Mouse (Mus musculus): ENCODE measurements around the gene Ufl1. TPM values are rescaled to one million over a fixed set of nuclear protein-coding genes. Genes with fewer than 3 reads are reported as not detected.
"Not testable (repeated sequence)": the region's sequence is repeated elsewhere in the genome, so short reads cannot be mapped to it uniquely, and the experiment has no call there.

Ufl1 gene
- 37.5 and 44.1 TPM in 2 replicates for polyA plus RNA-seq (2014; fragmentation: Nextera tagmentation; extraction: Ambion mirVana)

GRCm38 (mm10) chr4:25281671-25282038, at the start of gene Ufl1:
Ufl1 (minus strand) TSS chr4:25281821.
- H3K4me3 ChIP-seq (ENCODE audit: low read depth, low read length): peak within 1 kb of the TSS; percentile 75
- 0% methylated on average over 30 of the region's 30 CpGs for WGBS
- no peaks in the 10 kb centered on the region for H3K9me3 ChIP-seq (replicated peaks; ENCODE audit: control insufficient read depth, low read length)
- peaks cover 15% of the 10 kb centered on the region for H3K36me3 ChIP-seq (ENCODE audit: control insufficient read depth, insufficient read depth, low read length)
- no peaks in the 10 kb centered on the region for H3K27me3 ChIP-seq (replicated peaks; ENCODE audit: control insufficient read depth, insufficient read depth, low read length)
- ATAC-seq (peak; percentile 99), DNase-seq (ENCODE audit: low spot score) (peak; percentile 98)
- H3K4me1 ChIP-seq (ENCODE audit: control insufficient read depth, insufficient read depth, low read length): peaks cover 4% of the 10 kb centered on the region; the same call in 1 of the 2 replicates
- peak within 1 kb of the TSS; percentile 98 for H3K27ac ChIP-seq (ENCODE audit: low read depth, low read length)
- peak within 1 kb of the TSS; percentile 91 for H3K9ac ChIP-seq (ENCODE audit: low read length)
- peak within 1 kb of the TSS; percentile 65 for H3K4me2 ChIP-seq (ENCODE audit: low read length)

- Histone ChIP-seq H3K4me1 (ENCODE audit: control insufficient read depth, insufficient read depth, low read length) (no peaks in the 10 kb centered on the region), H3K36me3 (ENCODE audit: control insufficient read depth, insufficient read depth, low read length) (no peaks in the 10 kb centered on the region), H3K27ac (ENCODE audit: low read depth, low read length) (no peak overlapping the region), H3K9me3 (replicated peaks; ENCODE audit: control insufficient read depth, low read length) (no peaks in the 10 kb centered on the region), H3K27me3 (replicated peaks; ENCODE audit: control insufficient read depth, insufficient read depth, low read length) (no peaks in the 10 kb centered on the region), H3K4me3 (ENCODE audit: low read depth, low read length) (no peak overlapping the region), H3K9ac (ENCODE audit: low read length) (no peak overlapping the region), H3K4me2 (ENCODE audit: low read length) (no peak overlapping the region)
- 81% methylated on average over 3 of the region's 3 CpGs for WGBS
- DNase-seq (ENCODE audit: low spot score) (no peak), ATAC-seq (no peak)
Measured at GRCm38 (mm10) chr4:25325684-25326220, 44.1 kb upstream of the Ufl1 start.

GRCm38 (mm10) chr4:25322631-25323178, 41.1 kb upstream of the Ufl1 start:
- H3K27me3 ChIP-seq (replicated peaks; ENCODE audit: control insufficient read depth, insufficient read depth, low read length): no peaks in the 10 kb centered on the region
- no peak overlapping the region for H3K4me2 ChIP-seq (ENCODE audit: low read length)
- ATAC-seq (no peak), DNase-seq (ENCODE audit: low spot score) (no peak)
- WGBS: 78% methylated on average over 2 of the region's 2 CpGs
- no peak overlapping the region for H3K9ac ChIP-seq (ENCODE audit: low read length)
- no peak overlapping the region for H3K27ac ChIP-seq (ENCODE audit: low read depth, low read length)
- no peak overlapping the region for H3K4me3 ChIP-seq (ENCODE audit: low read depth, low read length)
- H3K4me1 ChIP-seq (ENCODE audit: control insufficient read depth, insufficient read depth, low read length): no peaks in the 10 kb centered on the region
- H3K9me3 ChIP-seq (replicated peaks; ENCODE audit: control insufficient read depth, low read length): no peaks in the 10 kb centered on the region
- H3K36me3 ChIP-seq (ENCODE audit: control insufficient read depth, insufficient read depth, low read length): no peaks in the 10 kb centered on the region

GRCm38 (mm10) chr4:25313767-25314166, 32.1 kb upstream of the Ufl1 start:
- peak; percentile 63 for DNase-seq (ENCODE audit: low spot score)
- no peaks in the 10 kb centered on the region for H3K36me3 ChIP-seq (ENCODE audit: control insufficient read depth, insufficient read depth, low read length)
- no peak overlapping the region for H3K4me2 ChIP-seq (ENCODE audit: low read length)
- H3K9ac ChIP-seq (ENCODE audit: low read length): no peak overlapping the region
- WGBS: 84% methylated on average over 3 of the region's 3 CpGs
- no peaks in the 10 kb centered on the region for H3K27me3 ChIP-seq (replicated peaks; ENCODE audit: control insufficient read depth, insufficient read depth, low read length)
- H3K9me3 ChIP-seq (replicated peaks; ENCODE audit: control insufficient read depth, low read length): no peaks in the 10 kb centered on the region
- H3K4me1 ChIP-seq (ENCODE audit: control insufficient read depth, insufficient read depth, low read length): no peaks in the 10 kb centered on the region
- H3K27ac ChIP-seq (ENCODE audit: low read depth, low read length): no peak overlapping the region
- no peak overlapping the region for H3K4me3 ChIP-seq (ENCODE audit: low read depth, low read length)
- peak; percentile 40; the same call in 1 of the 2 replicates for ATAC-seq

- not testable (repeated sequence) for H3K9me3 ChIP-seq (replicated peaks; ENCODE audit: control insufficient read depth, low read length); ATAC-seq; H3K36me3 ChIP-seq (ENCODE audit: control insufficient read depth, insufficient read depth, low read length); DNase-seq (ENCODE audit: low spot score); H3K9ac ChIP-seq (ENCODE audit: low read length); H3K4me3 ChIP-seq (ENCODE audit: low read depth, low read length); H3K4me2 ChIP-seq (ENCODE audit: low read length); H3K27ac ChIP-seq (ENCODE audit: low read depth, low read length); H3K4me1 ChIP-seq (ENCODE audit: control insufficient read depth, insufficient read depth, low read length); H3K27me3 ChIP-seq (replicated peaks; ENCODE audit: control insufficient read depth, insufficient read depth, low read length)
- WGBS: 88% methylated on average over 1 of the region's 1 CpGs
Measured at GRCm38 (mm10) chr4:25285002-25285401, 3.4 kb upstream of the Ufl1 start.

GRCm38 (mm10) chr4:25280938-25281670, 517 bp downstream of the Ufl1 start:
- Histone ChIP-seq H3K4me1 (ENCODE audit: control insufficient read depth, insufficient read depth, low read length) (peaks cover 4% of the 10 kb centered on the region; the same call in 1 of the 2 replicates), H3K27ac (ENCODE audit: low read depth, low read length) (peak overlapping the region; percentile 98), H3K4me2 (ENCODE audit: low read length) (peak overlapping the region; percentile 65), H3K36me3 (ENCODE audit: control insufficient read depth, insufficient read depth, low read length) (peaks cover 18% of the 10 kb centered on the region), H3K9ac (ENCODE audit: low read length) (peak overlapping the region; percentile 91), H3K4me3 (ENCODE audit: low read depth, low read length) (peak overlapping the region; percentile 75), H3K27me3 (replicated peaks; ENCODE audit: control insufficient read depth, insufficient read depth, low read length) (no peaks in the 10 kb centered on the region), H3K9me3 (replicated peaks; ENCODE audit: control insufficient read depth, low read length) (no peaks in the 10 kb centered on the region)
- ATAC-seq (peak; percentile 94), DNase-seq (ENCODE audit: low spot score) (peak; percentile 74)
- 2% methylated on average over 32 of the region's 32 CpGs for WGBS

- H3K4me3 ChIP-seq (ENCODE audit: low read depth, low read length): no peak overlapping the region
- H3K9ac ChIP-seq (ENCODE audit: low read length): no peak overlapping the region
- H3K4me1 ChIP-seq (ENCODE audit: control insufficient read depth, insufficient read depth, low read length): no peaks in the 10 kb centered on the region
- H3K27me3 ChIP-seq (replicated peaks; ENCODE audit: control insufficient read depth, insufficient read depth, low read length): no peaks in the 10 kb centered on the region
- 96% methylated on average over 7 of the region's 7 CpGs for WGBS
- H3K36me3 ChIP-seq (ENCODE audit: control insufficient read depth, insufficient read depth, low read length): peaks cover 84% of the 10 kb centered on the region
- DNase-seq (ENCODE audit: low spot score) (no peak), ATAC-seq (no peak)
- no peak overlapping the region for H3K4me2 ChIP-seq (ENCODE audit: low read length)
- no peaks in the 10 kb centered on the region for H3K9me3 ChIP-seq (replicated peaks; ENCODE audit: control insufficient read depth, low read length)
- H3K27ac ChIP-seq (ENCODE audit: low read depth, low read length): no peak overlapping the region
Measured at GRCm38 (mm10) chr4:25272861-25273627, 8.6 kb downstream of the Ufl1 start.

- Histone ChIP-seq H3K27ac (ENCODE audit: low read depth, low read length) (no peak overlapping the region), H3K4me1 (ENCODE audit: control insufficient read depth, insufficient read depth, low read length) (no peaks in the 10 kb centered on the region), H3K36me3 (ENCODE audit: control insufficient read depth, insufficient read depth, low read length) (peaks cover 86% of the 10 kb centered on the region), H3K4me2 (ENCODE audit: low read length) (no peak overlapping the region), H3K9ac (ENCODE audit: low read length) (no peak overlapping the region), H3K9me3 (replicated peaks; ENCODE audit: control insufficient read depth, low read length) (no peaks in the 10 kb centered on the region), H3K4me3 (ENCODE audit: low read depth, low read length) (no peak overlapping the region), H3K27me3 (replicated peaks; ENCODE audit: control insufficient read depth, insufficient read depth, low read length) (no peaks in the 10 kb centered on the region)
- DNase-seq (ENCODE audit: low spot score): no peak
- ATAC-seq: no peak
- WGBS: 89% methylated on average over 1 of the region's 1 CpGs
Measured at GRCm38 (mm10) chr4:25271926-25272325, 9.7 kb downstream of the Ufl1 start.

All from forebrain, embryonic 14.5 days (tissue).